Comparison of ENCODE assay signal across 26 mouse cellular contexts in the genomic region with DNA sequence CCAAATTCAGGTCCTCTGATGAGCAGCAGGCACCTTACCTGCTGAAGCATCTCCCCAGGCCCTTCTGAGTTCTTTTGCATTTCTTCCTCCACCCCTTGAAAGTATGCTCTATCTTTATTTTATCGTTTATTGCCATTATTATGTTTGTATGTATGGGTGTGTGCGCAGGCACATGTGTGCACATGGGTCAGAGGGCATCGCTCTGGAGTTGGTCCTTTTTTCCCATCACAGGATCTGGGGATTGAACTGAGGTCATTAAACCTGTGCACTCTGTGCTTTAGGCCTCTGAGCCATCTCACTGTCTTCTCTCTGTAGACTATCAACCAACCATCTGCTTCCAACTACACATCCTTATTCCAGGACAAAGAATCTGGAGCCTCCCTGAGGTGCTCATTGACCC. TPM values are rescaled to one million over a fixed set of nuclear protein-coding genes. Genes with fewer than 3 reads are reported as not detected.
"Had no signal": no experiment of that assay in that cellular context is flagged by ENCODE, and none has a peak within 500 bp of the region (broad histone marks: within the 10 kb centered on the region; RNA-seq: fewer than 3 reads in every experiment).

No protein-coding gene starts in this region.

- ATAC-seq: hindbrain, embryonic 16.5 days; inflammation-experienced regulatory T-cells, adult 6 months; liver, embryonic 12.5 days had no signal

- H3K9me3 ChIP-seq: heart, embryonic 10.5 days; hindbrain, embryonic 10.5 days; hindbrain, embryonic 12.5 days; kidney, embryonic 15.5 days; limb, embryonic 13.5 days; limb, embryonic 15.5 days; liver, embryonic 12.5 days had no signal

- H3K27ac ChIP-seq: heart, embryonic 10.5 days; hindbrain, embryonic 10.5 days; hindbrain, embryonic 12.5 days; hindbrain, embryonic 14.5 days; kidney, embryonic 15.5 days; kidney, postnatal 0 days; layer of hippocampus, adult 2 months; left cerebral cortex, adult 2 months; limb, embryonic 13.5 days; limb, embryonic 15.5 days; liver, embryonic 12.5 days; liver, embryonic 14.5 days had no signal

- H3K4me2 ChIP-seq: heart, embryonic 12.5 days; hindbrain, embryonic 12.5 days; hindbrain, embryonic 14.5 days; kidney, embryonic 15.5 days; limb, embryonic 13.5 days; limb, embryonic 15.5 days; liver, embryonic 12.5 days had no signal

- H3K9ac ChIP-seq: heart, embryonic 12.5 days; hindbrain, embryonic 12.5 days; hindbrain, embryonic 14.5 days; kidney, embryonic 15.5 days; limb, embryonic 13.5 days; limb, embryonic 15.5 days; liver, embryonic 12.5 days; liver, embryonic 14.5 days had no signal

- H3K27me3 ChIP-seq: heart, embryonic 12.5 days; hindbrain, embryonic 12.5 days; kidney, embryonic 15.5 days; limb, embryonic 13.5 days; limb, embryonic 15.5 days; liver, embryonic 12.5 days had no signal

- H3K4me3 ChIP-seq: heart, embryonic 10.5 days; heart, embryonic 12.5 days; hindbrain, embryonic 10.5 days; hindbrain, embryonic 12.5 days; kidney, embryonic 15.5 days; layer of hippocampus, adult 2 months; left cerebral cortex, adult 2 months; limb, embryonic 13.5 days; limb, embryonic 15.5 days; liver, embryonic 12.5 days had no signal

- H3K36me3 ChIP-seq: heart, embryonic 10.5 days; heart, embryonic 12.5 days; hindbrain, embryonic 10.5 days; hindbrain, embryonic 12.5 days; kidney, embryonic 15.5 days; limb, embryonic 13.5 days; limb, embryonic 15.5 days; liver, embryonic 12.5 days had no signal

- DNase-seq: gastrocnemius, postnatal 14 days; heart, adult 18-20 months; heart, postnatal 10 days; heart, postnatal 4 days; kidney, adult 11 months; kidney, adult 2 months; kidney, adult 9 months; kidney, postnatal 14 days; kidney, postnatal 36 days; left cerebral cortex, postnatal 4 days had no signal

- H3K4me1 ChIP-seq: heart, embryonic 10.5 days; heart, embryonic 12.5 days; hindbrain, embryonic 10.5 days; hindbrain, embryonic 12.5 days; kidney, embryonic 15.5 days; limb, embryonic 13.5 days; limb, embryonic 15.5 days; liver, embryonic 12.5 days had no signal

RNA-seq across cellular contexts. Expression of gene Nos2, which starts 40.9 kb away (rescaled TPM):
- total RNA-seq: granulocyte monocyte progenitor cell, adult 5-6 weeks had no signal
- polyA plus RNA-seq: inflammation-experienced regulatory T-cells, adult 6 months had no signal
